Mouse (Mus musculus) midbrain, embryonic 13.5 days (tissue): Measurements from ENCODE around the gene Gclc. TPM values are rescaled to one million over a fixed set of nuclear protein-coding genes. Genes with fewer than 3 reads are reported as not detected.
"Not testable (repeated sequence)": the region's sequence is repeated elsewhere in the genome, so short reads cannot be mapped to it uniquely, and the experiment has no call there.

Experiments
- ATAC-seq: fragments of 200-750 bp; cut with Nextera tagmentation; 2 replicates; pipeline ENCODE4 v1.8.0; 2017; ENCODE audit warnings: mild to moderate bottlenecking, moderate TSS enrichment, moderate library complexity
- H3K27ac ChIP-seq: fragments of 300-500 bp; sonication (generic); 2 replicates; pipeline ENCODE4 v1.5.1; 2015; ENCODE audit warnings: inconsistent platforms, mild to moderate bottlenecking, moderate library complexity
- H3K27me3 ChIP-seq: fragments of 300-500 bp; sonication (generic); 2 replicates; pipeline ENCODE4 v1.6.1; 2015; ENCODE audit warnings: mild to moderate bottlenecking, inconsistent platforms
- H3K36me3 ChIP-seq: fragments of 300-500 bp; sonication (generic); 2 replicates; pipeline ENCODE4 v1.6.1; 2015; ENCODE audit warnings: mild to moderate bottlenecking, inconsistent platforms
- H3K4me1 ChIP-seq: fragments of 300-500 bp; sonication (generic); replicated peaks from 2 replicates; pipeline ENCODE4 v1.6.1; 2015; ENCODE audit warnings: inconsistent platforms
- H3K4me2 ChIP-seq: fragments of 300-500 bp; sonication (generic); replicated peaks from 2 replicates; pipeline ENCODE4 v1.6.1; 2015; ENCODE audit warnings: moderate library complexity, mild to moderate bottlenecking, inconsistent platforms
- H3K4me3 ChIP-seq: fragments of 300-500 bp; sonication (generic); replicated peaks from 2 replicates; pipeline ENCODE4 v1.5.1; 2015; ENCODE audit warnings: mild to moderate bottlenecking, inconsistent platforms
- H3K9ac ChIP-seq: fragments of 300-500 bp; sonication (generic); replicated peaks from 2 replicates; pipeline ENCODE4 v1.6.1; 2015; ENCODE audit warnings: mild to moderate bottlenecking, inconsistent platforms
- H3K9me3 ChIP-seq: fragments of 300-500 bp; sonication (generic); 2 replicates; pipeline ENCODE4 v1.6.1; 2016; ENCODE audit warnings: mild to moderate bottlenecking, inconsistent platforms
- WGBS: fragments of 180-500 bp; shearing (Covaris S2); methylation state at CpG from one replicate; pipeline ENCODE4 v1.1.7; 2015; 5-methylcytosine and 5-hydroxymethylcytosine counted together
- polyA plus RNA-seq: library from polyadenylated mRNA; unstranded; fragments of >200 nt; fragmentation: Nextera tagmentation; extraction: Ambion mirVana; gene quantifications from 2 replicates; pipeline ENCODE4 v1.2.1, GENCODE M21; 2015

Gclc gene
- polyA plus RNA-seq, 1 experiment from 2014 or later: 16.8 TPM

GRCm38 (mm10) chr9:77719675-77720074, 34.7 kb upstream of the Gclc start:
- H3K27me3 ChIP-seq: no peaks in the 10 kb centered on the region
- H3K4me1 ChIP-seq: no peaks in the 10 kb centered on the region
- no peak overlapping the region for H3K9ac ChIP-seq
- WGBS: 83% methylated on average over 1 of the region's 1 CpGs
- no peak overlapping the region for H3K27ac ChIP-seq
- H3K9me3 ChIP-seq: no peaks in the 10 kb centered on the region
- no peaks in the 10 kb centered on the region for H3K36me3 ChIP-seq
- ATAC-seq: no peak
- no peak overlapping the region for H3K4me2 ChIP-seq
- H3K4me3 ChIP-seq: no peak overlapping the region

- H3K27ac ChIP-seq: no peak overlapping the region
- ATAC-seq: no peak
- H3K4me1 ChIP-seq: no peaks in the 10 kb centered on the region
- H3K9ac ChIP-seq: no peak overlapping the region
- no peak overlapping the region for H3K4me3 ChIP-seq
- no peaks in the 10 kb centered on the region for H3K27me3 ChIP-seq
- 100% methylated on average over 1 of the region's 1 CpGs for WGBS
- no peaks in the 10 kb centered on the region for H3K36me3 ChIP-seq
- H3K9me3 ChIP-seq: no peaks in the 10 kb centered on the region
- no peak overlapping the region for H3K4me2 ChIP-seq
Measured at GRCm38 (mm10) chr9:77722381-77722780, 32.0 kb upstream of the Gclc start.

- no peak overlapping the region for H3K27ac ChIP-seq
- H3K4me1 ChIP-seq: no peaks in the 10 kb centered on the region
- no peaks in the 10 kb centered on the region for H3K9me3 ChIP-seq
- no peak overlapping the region for H3K4me3 ChIP-seq
- H3K4me2 ChIP-seq: no peak overlapping the region
- H3K36me3 ChIP-seq: no peaks in the 10 kb centered on the region
- ATAC-seq: no peak
- 86% methylated on average over 6 of the region's 6 CpGs for WGBS
- H3K27me3 ChIP-seq: no peaks in the 10 kb centered on the region
- H3K9ac ChIP-seq: no peak overlapping the region
Measured at GRCm38 (mm10) chr9:77724216-77724615, 30.1 kb upstream of the Gclc start.

DNA sequence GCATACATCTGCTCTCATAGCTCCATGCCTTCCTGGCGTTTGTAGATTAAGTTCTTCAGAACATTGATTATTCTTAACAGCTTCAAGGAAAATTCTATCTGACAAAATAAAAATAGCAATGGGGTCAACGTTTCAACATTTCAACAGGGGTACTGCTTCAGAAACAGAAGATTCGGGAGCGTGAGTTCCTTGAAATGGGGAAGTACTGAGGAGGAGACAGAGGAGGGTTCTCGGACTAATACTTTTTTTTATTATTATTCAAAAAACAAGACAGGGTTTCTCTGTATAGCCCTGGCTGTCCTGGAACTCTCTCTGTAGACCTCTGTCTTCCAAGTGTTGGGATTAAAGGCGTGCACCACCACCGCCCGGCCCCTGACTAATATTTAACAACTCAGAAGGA, 28.9 kb upstream of the Gclc start:
- WGBS: 91% methylated on average over 8 of the region's 8 CpGs
- Histone ChIP-seq H3K27ac (no peak overlapping the region), H3K36me3 (no peaks in the 10 kb centered on the region), H3K9me3 (no peaks in the 10 kb centered on the region), H3K4me3 (no peak overlapping the region), H3K9ac (no peak overlapping the region), H3K4me2 (no peak overlapping the region), H3K27me3 (no peaks in the 10 kb centered on the region), H3K4me1 (no peaks in the 10 kb centered on the region)
- no peak for ATAC-seq

GRCm38 (mm10) chr9:77726018-77726684, 28.2 kb upstream of the Gclc start:
- Histone ChIP-seq H3K27me3 (no peaks in the 10 kb centered on the region), H3K4me3 (no peak overlapping the region), H3K9me3 (no peaks in the 10 kb centered on the region), H3K4me1 (no peaks in the 10 kb centered on the region), H3K4me2 (no peak overlapping the region), H3K27ac (no peak overlapping the region), H3K36me3 (no peaks in the 10 kb centered on the region), H3K9ac (no peak overlapping the region)
- no peak for ATAC-seq
- WGBS: 77% methylated on average over 6 of the region's 6 CpGs

DNA sequence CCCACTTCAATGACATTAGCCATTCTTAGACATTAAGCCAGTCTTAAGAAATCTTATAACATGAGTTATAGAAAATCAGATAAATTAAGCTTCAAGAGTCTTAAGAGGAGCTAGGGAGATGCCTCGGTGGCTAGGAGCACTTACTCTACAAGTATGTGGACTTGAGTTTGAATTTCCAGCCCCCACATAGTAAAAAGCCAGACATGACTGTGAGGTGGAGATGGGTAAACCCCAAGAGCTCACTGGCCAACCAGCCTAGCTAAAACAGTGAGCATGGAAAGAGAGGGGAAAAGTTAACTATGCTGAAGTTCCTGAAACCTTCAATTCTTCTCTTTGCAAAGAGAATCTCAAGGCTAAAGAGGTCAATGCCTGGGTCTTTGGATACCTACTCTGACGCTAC, 27.3 kb upstream of the Gclc start:
- no peak overlapping the region for H3K4me3 ChIP-seq
- WGBS: 95% methylated on average over 2 of the region's 2 CpGs
- no peaks in the 10 kb centered on the region for H3K9me3 ChIP-seq
- no peak overlapping the region for H3K4me2 ChIP-seq
- no peaks in the 10 kb centered on the region for H3K36me3 ChIP-seq
- H3K9ac ChIP-seq: no peak overlapping the region
- no peaks in the 10 kb centered on the region for H3K4me1 ChIP-seq
- no peak for ATAC-seq
- no peak overlapping the region for H3K27ac ChIP-seq
- no peaks in the 10 kb centered on the region for H3K27me3 ChIP-seq

DNA sequence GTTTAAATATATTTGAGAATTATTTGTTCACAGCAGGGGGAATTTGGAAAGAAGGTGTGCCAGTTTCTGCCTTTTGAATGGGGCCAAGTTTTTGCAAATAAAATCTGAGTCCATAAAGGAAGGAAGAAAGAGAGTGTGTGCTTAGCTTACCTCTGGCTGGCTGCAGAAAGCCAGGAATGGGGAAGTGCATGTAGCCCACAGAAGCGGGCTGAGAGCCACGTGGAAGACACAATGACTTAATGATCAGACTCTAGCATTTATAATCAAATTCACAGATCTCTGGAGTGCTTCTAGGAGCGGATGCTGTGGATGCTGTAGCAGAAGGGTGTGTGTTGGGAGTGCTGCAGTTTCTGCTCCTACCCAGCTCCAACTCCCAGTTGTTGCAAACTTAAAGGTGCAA, 22.3 kb upstream of the Gclc start:
- no peaks in the 10 kb centered on the region for H3K9me3 ChIP-seq
- no peak overlapping the region for H3K4me2 ChIP-seq
- no peak overlapping the region for H3K9ac ChIP-seq
- no peaks in the 10 kb centered on the region for H3K36me3 ChIP-seq
- ATAC-seq: no peak
- WGBS: 64% methylated on average over 3 of the region's 3 CpGs
- no peak overlapping the region for H3K27ac ChIP-seq
- H3K4me1 ChIP-seq: no peaks in the 10 kb centered on the region
- H3K27me3 ChIP-seq: no peaks in the 10 kb centered on the region
- H3K4me3 ChIP-seq: no peak overlapping the region

DNA sequence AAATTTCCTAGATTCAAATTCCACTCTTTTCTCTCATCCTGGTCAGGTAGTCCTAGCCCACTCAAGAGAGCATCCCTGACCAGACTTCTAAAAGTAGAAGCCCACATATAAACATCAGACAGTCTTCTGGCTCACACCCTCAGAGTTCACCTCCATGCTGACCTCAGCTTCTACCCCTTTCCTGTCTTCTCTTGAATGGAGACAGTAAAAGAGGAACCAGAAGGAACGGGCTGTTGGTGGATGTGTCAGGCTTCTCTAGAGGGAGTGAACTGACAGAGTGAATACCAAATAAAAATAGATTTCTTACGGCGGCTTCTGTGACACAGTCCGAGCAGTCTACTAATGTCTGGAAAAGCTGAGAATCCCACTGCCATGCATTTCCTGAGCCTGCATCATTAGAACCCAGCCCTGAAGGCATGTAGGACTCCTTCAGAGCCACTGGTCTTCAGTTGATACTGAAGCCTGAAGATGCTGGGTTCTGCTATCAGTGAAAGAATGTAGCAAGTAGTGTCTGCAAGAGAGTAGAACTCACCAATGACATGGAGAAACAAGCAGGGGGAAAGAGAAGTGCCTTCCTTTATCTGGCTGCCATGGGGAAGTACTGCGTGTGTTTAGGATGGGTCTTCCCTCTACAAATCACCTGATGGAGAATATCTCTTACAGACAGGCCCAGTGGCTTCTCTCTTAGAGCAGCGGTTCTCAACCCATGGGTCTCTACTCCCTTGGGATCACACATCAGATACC, 16.9 kb upstream of the Gclc start:
- Histone ChIP-seq H3K36me3 (no peaks in the 10 kb centered on the region), H3K27me3 (no peaks in the 10 kb centered on the region), H3K4me2 (no peak overlapping the region), H3K4me1 (no peaks in the 10 kb centered on the region), H3K4me3 (no peak overlapping the region), H3K9ac (no peak overlapping the region), H3K9me3 (no peaks in the 10 kb centered on the region), H3K27ac (no peak overlapping the region)
- no peak for ATAC-seq
- WGBS: 94% methylated on average over 6 of the region's 6 CpGs

GRCm38 (mm10) chr9:77741452-77741851, 12.9 kb upstream of the Gclc start:
- no peaks in the 10 kb centered on the region for H3K4me1 ChIP-seq
- H3K36me3 ChIP-seq: no peaks in the 10 kb centered on the region
- H3K9ac ChIP-seq: no peak overlapping the region
- no peak overlapping the region for H3K4me2 ChIP-seq
- no peaks in the 10 kb centered on the region for H3K27me3 ChIP-seq
- no peak for ATAC-seq
- no peak overlapping the region for H3K27ac ChIP-seq
- 78% methylated on average over 1 of the region's 1 CpGs for WGBS
- H3K9me3 ChIP-seq: no peaks in the 10 kb centered on the region
- H3K4me3 ChIP-seq: no peak overlapping the region

DNA sequence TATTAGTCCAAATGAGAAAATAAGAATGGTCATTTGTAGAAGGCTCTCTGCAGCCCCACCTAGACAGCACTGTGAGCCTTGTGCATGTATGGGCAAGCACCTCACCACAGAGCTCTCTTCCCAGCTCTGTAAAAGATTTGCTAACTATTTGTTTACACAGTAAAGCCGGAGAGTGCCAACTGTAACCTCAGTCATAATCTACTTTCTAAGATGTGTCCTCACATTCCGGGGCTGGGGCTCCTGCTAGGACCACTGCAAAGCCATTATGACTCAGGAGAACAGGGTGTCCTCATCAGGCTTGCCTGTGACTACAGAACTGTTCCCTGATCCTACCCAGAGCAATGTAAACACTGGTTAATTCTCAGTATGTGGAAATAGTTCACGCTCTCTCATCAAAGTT, 9.5 kb upstream of the Gclc start:
- H3K4me3 ChIP-seq: no peak overlapping the region
- WGBS: 69% methylated on average over 3 of the region's 3 CpGs
- no peak overlapping the region for H3K4me2 ChIP-seq
- no peaks in the 10 kb centered on the region for H3K9me3 ChIP-seq
- ATAC-seq: no peak
- H3K9ac ChIP-seq: no peak overlapping the region
- peaks cover 2% of the 10 kb centered on the region for H3K4me1 ChIP-seq
- H3K36me3 ChIP-seq: no peaks in the 10 kb centered on the region
- 0 out of 2 replicates have a peak, but pooled peaks cover 6% of the 10 kb centered on the region for H3K27me3 ChIP-seq
- no peak overlapping the region for H3K27ac ChIP-seq

GRCm38 (mm10) chr9:77746315-77746714, 8.0 kb upstream of the Gclc start:
- no peak overlapping the region for H3K4me3 ChIP-seq
- no peak overlapping the region for H3K9ac ChIP-seq
- no peak overlapping the region for H3K4me2 ChIP-seq
- no peaks in the 10 kb centered on the region for H3K36me3 ChIP-seq
- WGBS: 65% methylated on average over 2 of the region's 2 CpGs
- H3K27me3 ChIP-seq: 0 out of 2 replicates have a peak, but pooled peaks cover 6% of the 10 kb centered on the region
- no peak overlapping the region for H3K27ac ChIP-seq
- no peaks in the 10 kb centered on the region for H3K9me3 ChIP-seq
- peaks cover 9% of the 10 kb centered on the region for H3K4me1 ChIP-seq
- no peak for ATAC-seq

- not testable (repeated sequence) for H3K9ac ChIP-seq, H3K4me2 ChIP-seq, H3K27ac ChIP-seq, H3K9me3 ChIP-seq, H3K4me3 ChIP-seq, H3K36me3 ChIP-seq, ATAC-seq
- WGBS: 95% methylated on average over 1 of the region's 1 CpGs
- Histone ChIP-seq H3K27me3 (0 out of 2 replicates have a peak, but pooled peaks cover 14% of the 10 kb centered on the region), H3K4me1 (peaks cover 11% of the 10 kb centered on the region)
Measured at GRCm38 (mm10) chr9:77748292-77748691, 6.0 kb upstream of the Gclc start.
